Comparison of ENCODE assay signal across 23 mouse cellular contexts in the genomic region with DNA sequence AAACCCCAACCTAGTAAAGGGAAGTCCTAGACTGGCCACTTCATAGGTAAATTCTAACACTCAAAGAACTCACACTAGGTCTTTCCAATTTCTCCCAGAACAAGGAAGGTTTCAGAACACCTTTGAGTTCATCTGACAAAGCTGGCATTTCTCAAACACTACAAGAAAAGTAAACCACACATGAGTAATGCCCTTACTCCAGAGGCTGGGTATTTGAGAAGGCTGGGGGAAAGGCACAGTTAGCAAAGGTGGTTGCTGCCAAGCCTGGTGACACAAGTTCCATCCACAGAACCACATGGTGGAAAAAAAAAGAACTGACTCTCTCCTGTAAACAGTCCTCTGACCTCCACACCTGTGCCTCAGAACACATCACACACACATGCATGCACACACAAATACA.
"Had no signal": no experiment of that assay in that cellular context is flagged by ENCODE, and none has a peak within 500 bp of the region (broad histone marks: within the 10 kb centered on the region; RNA-seq: fewer than 3 reads in every experiment).

No protein-coding gene starts in this region.

- ATAC-seq: hindbrain, postnatal 0 days; intestine, embryonic 16.5 days had no signal

- H3K4me1 ChIP-seq: hindbrain, embryonic 15.5 days had no signal

- H3K27me3 ChIP-seq: heart, embryonic 15.5 days; hindbrain, embryonic 13.5 days; hindbrain, embryonic 15.5 days; limb, embryonic 13.5 days; limb, embryonic 15.5 days had no signal

- H3K27ac ChIP-seq: heart, adult 2 months; heart, embryonic 13.5 days; heart, embryonic 15.5 days; hindbrain, embryonic 13.5 days; hindbrain, embryonic 15.5 days; hindbrain, postnatal 0 days; layer of hippocampus, adult 2 months; limb, embryonic 13.5 days; limb, embryonic 15.5 days had no signal

- H3K9me3 ChIP-seq: heart, embryonic 15.5 days; limb, embryonic 15.5 days had no signal

- H3K36me3 ChIP-seq: heart, embryonic 13.5 days; heart, embryonic 15.5 days; hindbrain, embryonic 13.5 days; hindbrain, embryonic 15.5 days; limb, embryonic 13.5 days; limb, embryonic 15.5 days had no signal

- DNase-seq: gastrocnemius, postnatal 14 days; gastrocnemius, postnatal 36 days; heart, adult 11 months; heart, adult 2 months; heart, postnatal 14 days; heart, postnatal 36 days; kidney, adult 11 months; kidney, adult 8-10 months; kidney, postnatal 10 days; kidney, postnatal 25 days; kidney, postnatal 4 days; layer of hippocampus, postnatal 36 days; left cerebral cortex, postnatal 4 days had no signal

- H3K4me3 ChIP-seq: heart, adult 2 months; heart, embryonic 13.5 days; heart, embryonic 15.5 days; hindbrain, embryonic 13.5 days; hindbrain, embryonic 15.5 days; layer of hippocampus, adult 2 months; limb, embryonic 13.5 days; limb, embryonic 15.5 days had no signal

- H3K4me2 ChIP-seq: heart, embryonic 11.5 days; heart, embryonic 13.5 days; heart, embryonic 15.5 days; hindbrain, embryonic 13.5 days; hindbrain, embryonic 15.5 days; limb, embryonic 13.5 days; limb, embryonic 15.5 days had no signal

- H3K9ac ChIP-seq: heart, embryonic 13.5 days; heart, embryonic 15.5 days; hindbrain, embryonic 13.5 days; hindbrain, embryonic 15.5 days; limb, embryonic 13.5 days; limb, embryonic 15.5 days had no signal
